Mouse (Mus musculus) macrophage (primary cell): ENCODE results near the gene Prkag3. TPM values are rescaled to one million over a fixed set of nuclear protein-coding genes. Genes with fewer than 3 reads are reported as not detected.

ENCODE experiments used
- polyA plus RNA-seq: library from polyadenylated mRNA; stranded (reverse); fragments of 250-400 nt; gene quantifications from 3 replicates; pipeline ENCODE4 v1.2.4, GENCODE M21; 2018; ENCODE audit warnings: inconsistent platforms

Prkag3 gene
- polyA plus RNA-seq, 1 experiment from 2014 or later, result not detected

Other genes starting within 250 kb of the Prkag3 start
- 35.7 to 47.8 TPM (median 39.6 TPM) in 3 replicates for gene Cnot9, start 243.2 kb downstream of the Prkag3 start, polyA plus RNA-seq
- not detected in 3 replicates for gene Plcd4, start 206.3 kb downstream of the Prkag3 start, polyA plus RNA-seq
- gene Usp37, start 204.9 kb downstream of the Prkag3 start, polyA plus RNA-seq, result 5.1 to 10.9 TPM (median 7.0 TPM) in 3 replicates
- 4.5 to 6.7 TPM (median 5.6 TPM) in 3 replicates for gene Zfp142, start 161.0 kb downstream of the Prkag3 start, polyA plus RNA-seq
- 6.7 to 12.0 TPM (median 10.1 TPM) in 3 replicates for gene Bcs1l, start 160.9 kb downstream of the Prkag3 start, polyA plus RNA-seq
- 33.4 to 51.2 TPM (median 41.5 TPM) in 3 replicates for gene Rnf25, start 147.8 kb downstream of the Prkag3 start, polyA plus RNA-seq
- gene Stk36, start 147.8 kb downstream of the Prkag3 start, polyA plus RNA-seq, result 0.40 to 1.8 TPM (median 0.80 TPM) in 3 replicates
- gene Ttll4, start 87.5 kb downstream of the Prkag3 start, polyA plus RNA-seq, result 3.0 to 5.5 TPM (median 3.7 TPM) in 3 replicates
- gene Cyp27a1, start 35.6 kb downstream of the Prkag3 start, polyA plus RNA-seq, result 10.0 to 133 TPM (median 56.9 TPM) in 3 replicates
- gene Wnt6, start 22.7 kb upstream of the Prkag3 start, polyA plus RNA-seq, result 0.11 to 0.15 TPM in 2 of 3 replicates, not detected in the other
- gene Wnt10a, start 42.3 kb upstream of the Prkag3 start, polyA plus RNA-seq, result not detected in 3 replicates
- not detected in 3 replicates for gene Cdk5r2, start 105.7 kb upstream of the Prkag3 start, polyA plus RNA-seq
- not detected in 3 replicates for gene Fev, start 136.2 kb upstream of the Prkag3 start, polyA plus RNA-seq
- gene Cryba2, start 143.9 kb upstream of the Prkag3 start, polyA plus RNA-seq, result not detected in 3 replicates
- not detected in 3 replicates for gene Cfap65, start 186.4 kb upstream of the Prkag3 start, polyA plus RNA-seq
- 0.06 to 0.19 TPM in 2 of 3 replicates, not detected in the other for gene Ihh, start 202.5 kb upstream of the Prkag3 start, polyA plus RNA-seq